Mouse (Mus musculus) T-cell, adult 2 months (primary cell): ENCODE measurements around the gene Apbb1ip.
A peak's percentile ranks its signal among the peaks of the same experiment; 100 is the strongest.
"Not testable (repeated sequence)": the region's sequence is repeated elsewhere in the genome, so short reads cannot be mapped to it uniquely, and the experiment has no call there.

Source experiments
- DNase-seq: peaks from one replicate; pipeline ENCODE4 v3.0.0; 2022; ENCODE audit warnings: low spot score

The Apbb1ip gene

DNA sequence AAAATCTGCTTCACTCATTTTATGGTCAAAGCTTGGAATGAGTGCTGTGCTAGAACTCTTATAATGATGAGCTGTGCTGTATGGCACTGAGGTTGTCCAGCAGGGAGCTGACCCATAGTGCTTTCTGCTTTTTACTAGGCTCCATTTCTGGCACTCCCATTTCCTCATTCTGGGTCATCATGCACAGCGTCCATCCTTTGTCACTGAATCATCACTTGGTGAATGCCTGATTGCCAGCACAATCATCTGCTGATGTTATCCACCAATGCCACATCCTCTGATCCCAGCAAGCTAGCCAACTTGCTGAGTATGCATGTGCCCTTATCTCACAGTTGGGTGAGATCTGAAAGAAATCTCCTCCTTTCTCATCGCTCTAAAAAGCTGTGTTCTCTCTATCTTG, 48.4 kb downstream of the Apbb1ip start:
- DNase-seq, result no peak

DNA sequence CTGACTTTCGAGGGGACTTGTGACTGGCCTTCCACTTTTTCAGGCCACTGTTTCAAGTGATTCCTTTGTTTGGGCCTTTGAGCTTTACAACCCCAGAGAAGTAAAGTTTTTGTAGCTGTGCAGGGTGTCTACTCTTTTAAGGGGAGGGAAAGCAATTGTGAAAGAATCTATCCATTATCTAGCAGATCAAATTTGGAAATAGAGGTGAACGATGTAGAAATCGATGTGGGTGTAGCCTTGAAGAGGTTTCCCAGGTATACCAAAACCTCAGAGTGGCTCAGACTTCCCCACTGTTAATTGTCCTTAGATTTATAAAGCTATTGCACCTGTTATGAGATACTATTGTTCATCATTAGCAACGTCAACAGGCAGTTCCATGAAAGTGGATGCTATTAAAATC, 71.6 kb downstream of the Apbb1ip start:
- no peak for DNase-seq

DNA sequence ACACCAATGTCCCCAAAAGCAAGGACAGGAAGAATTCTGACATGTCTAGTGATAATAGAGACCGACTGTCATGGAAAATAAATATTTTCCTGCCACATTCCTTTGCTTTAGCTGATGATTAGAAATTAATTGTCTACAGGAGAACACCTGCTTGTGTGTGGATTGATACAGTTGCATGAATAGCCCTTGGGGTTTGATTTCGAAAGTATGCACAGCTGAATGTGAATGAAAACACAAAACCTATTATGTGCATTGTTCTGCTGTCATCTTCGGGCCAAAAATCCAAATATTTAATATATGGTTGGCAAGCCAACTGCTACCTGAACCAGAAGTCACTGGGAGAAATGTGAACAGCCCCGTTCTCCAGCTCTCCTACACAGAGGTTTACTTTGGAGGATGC, 78.0 kb downstream of the Apbb1ip start:
- no peak for DNase-seq

DNA sequence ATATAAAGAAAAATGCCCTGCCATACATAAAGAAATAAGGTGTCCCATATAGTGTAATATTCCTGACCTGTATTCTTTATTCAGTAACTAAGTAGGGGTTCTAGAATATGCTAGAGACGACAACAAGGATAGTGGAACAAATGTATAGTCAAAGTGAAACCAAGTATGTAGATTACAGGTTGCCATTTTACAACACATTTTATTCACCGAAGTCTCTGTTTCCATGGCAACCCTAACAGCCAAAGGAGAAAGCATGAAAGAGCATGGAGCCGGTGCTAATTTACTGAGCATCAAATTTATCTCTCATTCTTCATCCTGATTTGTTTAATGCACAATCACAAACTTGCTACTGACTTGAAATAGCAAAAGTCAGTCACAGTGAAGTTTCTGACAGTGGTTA, 83.6 kb downstream of the Apbb1ip start:
- no peak for DNase-seq

DNA sequence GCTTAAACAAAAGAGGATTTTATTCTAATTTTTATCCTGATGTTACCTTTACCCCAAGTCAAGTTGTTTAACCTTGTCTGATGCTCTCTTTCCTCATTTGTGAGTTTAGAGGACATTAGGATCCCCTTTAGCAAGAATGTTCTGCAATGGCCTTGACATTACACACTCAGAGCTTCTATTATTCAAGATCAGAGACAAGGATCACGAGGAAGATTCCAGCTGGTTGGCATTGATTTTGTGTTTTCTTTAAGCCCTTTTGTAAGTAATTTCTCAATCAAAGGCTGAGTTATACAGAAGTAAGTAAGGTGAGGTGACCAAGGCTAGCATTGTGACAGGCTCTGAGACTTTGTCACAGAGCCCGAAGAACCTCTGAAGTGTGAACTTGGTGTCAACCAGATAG, 88.3 kb downstream of the Apbb1ip start:
- no peak for DNase-seq

DNA sequence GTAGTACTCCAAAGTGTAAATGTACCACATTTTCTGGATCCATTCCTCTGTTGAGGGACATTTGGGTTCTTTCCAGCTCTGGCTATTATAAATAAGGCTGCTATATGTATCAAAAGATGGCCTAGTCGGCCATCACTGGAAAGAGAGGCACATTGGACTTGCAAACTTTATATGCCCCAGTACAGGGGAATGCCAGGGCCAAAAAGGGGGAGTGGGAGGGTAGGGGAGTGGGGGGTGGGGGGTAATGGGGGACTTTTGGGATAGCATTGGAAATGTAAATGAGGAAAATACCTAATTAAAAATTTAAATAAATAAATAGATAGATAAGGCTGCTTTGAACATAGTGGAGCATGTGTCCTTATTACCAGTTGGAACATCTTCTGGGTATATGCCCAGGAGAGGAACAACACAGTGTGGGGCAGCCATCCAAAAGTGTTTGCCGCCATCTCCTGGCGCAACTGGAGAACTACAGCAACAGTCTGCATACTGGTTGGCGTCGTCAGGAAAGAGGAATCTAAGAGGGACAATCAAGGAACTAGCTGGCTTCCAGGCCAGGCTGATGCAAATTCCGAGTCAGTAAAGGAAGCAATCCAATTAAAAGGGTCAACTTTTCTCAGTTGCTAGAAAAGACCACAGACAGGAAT, 90.6 kb downstream of the Apbb1ip start:
- peak; percentile 53 for DNase-seq

DNA sequence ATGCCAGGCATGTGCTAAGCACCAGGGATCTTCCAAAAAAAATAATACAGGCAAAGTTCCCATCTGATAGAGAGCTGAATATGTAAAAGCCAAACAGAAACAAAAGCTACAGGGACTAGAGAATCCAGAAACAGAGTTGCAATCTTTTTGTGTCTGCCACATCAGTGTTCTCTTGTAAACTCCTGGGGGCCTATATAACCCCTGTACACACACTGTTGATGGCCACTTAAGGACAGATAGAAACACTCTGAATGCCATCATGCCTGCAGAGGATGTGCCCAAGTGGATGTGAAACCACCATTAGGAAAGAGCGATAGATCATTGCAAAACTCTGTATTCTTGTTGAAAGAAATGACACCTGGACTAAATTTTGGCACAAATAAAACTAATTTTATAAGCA, 91.9 kb downstream of the Apbb1ip start:
- no peak for DNase-seq

DNA sequence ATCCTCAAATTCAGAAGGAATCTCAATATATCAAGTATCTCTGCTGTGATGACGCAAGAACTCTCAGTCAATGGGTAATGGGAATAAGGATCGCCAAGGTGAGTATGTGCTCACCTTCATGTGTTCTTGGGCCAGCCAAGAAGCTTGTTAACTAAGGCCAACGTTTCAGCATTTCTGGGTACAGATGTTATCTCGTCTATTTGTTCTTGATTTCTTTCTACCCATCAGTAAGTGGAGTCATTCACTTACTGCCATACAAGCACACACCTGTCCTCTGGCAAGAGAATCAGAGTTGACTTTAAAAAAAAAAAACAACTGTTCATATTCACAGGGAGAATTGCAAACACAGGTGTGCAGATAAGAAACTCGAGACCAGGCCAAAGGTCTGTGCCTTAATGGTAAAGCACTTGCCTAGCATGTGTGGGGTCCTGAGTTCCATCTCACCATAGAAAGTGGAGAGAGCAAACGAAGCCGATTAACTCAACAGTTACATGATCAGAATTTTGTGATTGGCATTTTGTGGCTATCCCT, 93.1 kb downstream of the Apbb1ip start:
- no peak for DNase-seq

DNA sequence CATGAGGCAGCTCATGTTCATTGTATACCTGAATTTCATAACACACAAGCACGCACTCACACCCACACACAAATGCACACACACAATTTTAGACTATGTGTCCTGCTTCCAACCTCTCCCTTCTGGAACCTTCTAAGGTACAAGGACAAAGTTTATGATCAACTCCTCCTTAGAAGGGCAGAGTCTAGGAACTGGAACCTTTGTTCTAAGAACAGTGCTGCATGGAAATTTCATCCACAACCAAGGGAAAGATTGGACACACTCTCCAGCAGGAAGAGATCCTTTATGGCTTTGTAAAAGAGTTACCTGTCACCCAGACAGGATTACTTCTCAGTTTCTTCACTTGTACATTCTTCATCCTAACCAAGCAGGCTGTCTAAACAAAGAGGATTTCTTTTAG, 99.3 kb downstream of the Apbb1ip start:
- DNase-seq, result no peak

DNA sequence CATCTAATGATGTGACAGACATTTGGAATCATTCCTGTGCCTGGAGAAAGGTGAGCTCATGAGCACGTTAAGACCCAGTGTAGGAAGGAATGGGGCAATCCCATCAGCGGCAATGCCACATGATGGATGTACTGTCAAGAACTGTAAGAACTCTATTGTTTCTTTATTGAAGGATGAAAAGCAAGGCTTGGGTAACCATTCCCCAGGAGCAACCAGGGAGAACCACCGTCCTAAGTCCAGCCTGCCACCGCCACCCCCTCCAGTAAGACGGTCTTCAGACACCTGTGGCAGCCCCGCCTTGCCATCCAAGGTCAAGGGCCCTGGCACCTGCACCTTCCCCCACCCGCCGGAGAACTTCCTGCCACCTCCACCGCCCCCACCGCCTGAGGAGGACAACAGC, 100.7 kb downstream of the Apbb1ip start:
- no peak for DNase-seq

DNA sequence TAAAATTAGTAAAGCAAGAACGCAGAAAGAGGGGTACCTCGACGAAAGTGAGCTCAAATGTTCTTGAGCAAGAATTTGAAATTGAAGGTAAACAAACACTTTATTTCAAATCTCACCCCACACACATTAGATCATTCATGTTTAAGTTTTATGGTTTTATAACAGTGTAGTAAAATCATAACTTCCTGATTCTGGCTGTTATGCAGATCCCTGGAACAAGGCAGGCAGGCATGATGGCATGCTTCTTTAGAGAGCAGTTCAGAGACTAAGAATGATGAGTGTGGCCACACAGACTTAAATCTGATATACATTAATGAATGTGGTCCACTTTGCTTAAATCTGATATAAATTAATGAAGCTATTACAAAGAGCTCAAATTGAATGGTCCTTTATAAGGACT, 102.7 kb downstream of the Apbb1ip start:
- DNase-seq, result no peak

DNA sequence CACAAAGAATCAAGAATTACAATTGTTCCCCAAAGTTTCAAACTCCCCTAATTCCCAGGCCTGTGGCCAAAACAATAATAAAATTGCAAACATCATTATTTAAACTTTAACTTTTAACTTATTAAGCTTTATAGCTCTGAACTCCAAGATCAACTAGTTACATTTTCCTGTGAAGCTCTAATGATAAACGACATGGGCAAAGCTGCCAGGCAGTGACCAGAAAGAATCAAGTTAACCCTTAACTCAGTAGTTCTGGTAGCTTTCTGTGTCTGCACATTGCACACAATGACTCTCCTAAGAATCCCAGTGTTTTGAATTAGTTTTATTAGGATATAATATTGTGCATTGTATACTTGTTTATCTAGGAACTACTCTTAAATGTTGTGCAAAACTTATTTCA, 104.9 kb downstream of the Apbb1ip start:
- DNase-seq, result no peak

DNA sequence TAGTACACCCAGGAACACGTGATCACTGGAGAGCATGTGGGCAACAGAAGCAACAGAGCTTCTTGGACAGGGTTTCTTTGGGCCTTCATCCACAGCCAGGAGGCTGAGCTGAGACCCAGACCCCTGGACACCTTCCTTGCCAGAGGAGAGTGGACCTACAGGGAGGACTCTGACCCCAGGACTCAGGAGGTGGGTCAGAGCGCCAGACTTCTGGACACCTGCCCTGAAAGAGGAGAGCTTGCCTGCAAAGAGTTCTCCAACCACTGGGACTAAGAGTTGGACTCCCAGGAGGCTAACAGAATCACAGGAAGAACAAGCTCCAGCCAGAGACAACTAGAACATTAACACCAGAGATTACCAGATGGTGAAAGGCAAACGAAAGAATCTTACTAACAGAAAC, 106.8 kb downstream of the Apbb1ip start:
- DNase-seq, result not testable (repeated sequence)

DNA sequence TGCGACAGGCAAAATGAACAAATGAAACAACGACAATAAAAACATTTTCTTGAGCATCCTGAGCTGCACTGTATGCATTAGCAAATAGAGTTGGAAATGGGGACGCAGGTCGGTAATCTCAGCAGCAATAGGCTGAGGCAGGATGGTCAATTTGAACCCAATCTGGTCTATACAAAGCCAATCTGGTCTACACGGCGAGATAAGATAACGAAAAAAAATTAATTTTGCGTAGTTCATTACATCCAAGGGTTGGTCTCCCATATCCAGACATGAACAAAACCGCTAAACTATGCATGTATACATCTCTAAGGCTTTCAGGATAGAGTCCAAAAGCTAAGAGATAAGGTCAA, 121.0 kb downstream of the Apbb1ip start:
- no peak for DNase-seq

DNA sequence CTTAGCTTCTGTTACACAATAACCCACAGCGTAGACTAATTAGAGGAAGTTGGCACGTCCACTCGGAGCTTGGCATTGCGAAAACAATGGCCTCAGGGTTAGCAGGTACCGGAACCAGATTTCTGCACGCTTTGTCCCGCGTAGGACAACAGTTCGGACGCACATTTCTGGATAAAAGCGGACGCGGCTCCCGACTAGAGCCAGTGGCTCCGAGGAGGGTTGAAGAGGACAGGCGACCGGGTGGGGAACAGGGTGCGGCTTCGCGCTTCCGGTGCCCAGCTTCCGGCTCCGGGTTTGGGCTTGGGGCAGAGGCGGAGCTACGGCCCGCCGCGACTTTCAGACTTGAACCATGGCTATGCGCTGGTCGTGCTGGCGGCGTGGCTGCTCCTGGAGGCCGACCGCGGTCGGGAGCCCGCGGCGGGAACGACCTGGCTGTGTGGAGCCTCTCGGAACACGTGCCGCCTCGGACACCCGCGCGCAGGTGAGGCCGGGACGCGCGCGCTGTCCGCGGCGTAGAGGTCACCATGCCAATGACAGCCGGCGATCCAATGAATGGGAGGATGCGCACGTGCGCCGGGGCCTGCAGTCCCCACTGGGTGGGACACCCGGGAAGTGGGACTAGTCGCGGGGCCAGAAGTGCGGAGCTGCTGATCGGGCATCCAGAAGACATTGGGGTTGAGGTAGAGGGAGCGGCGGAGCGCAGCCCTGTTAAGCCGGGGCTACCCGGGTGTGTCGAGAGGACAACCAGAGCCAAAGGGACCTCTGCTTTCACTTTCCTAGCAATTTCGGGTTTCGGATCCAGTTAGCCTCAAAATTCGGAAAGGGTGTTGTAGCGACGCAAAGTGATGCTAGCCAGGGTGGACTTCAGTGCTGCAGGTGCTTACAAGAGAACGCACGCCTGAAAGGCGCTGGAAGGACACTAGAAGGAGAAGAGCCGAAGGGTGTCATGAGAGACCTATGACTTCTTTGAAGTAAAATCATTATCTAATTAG, 121.7 kb downstream of the Apbb1ip start, which contains the start of gene Pdss1:
Pdss1 (plus strand) TSS at position 241 of the 992 bp plus-strand sequence.
- DNase-seq, result peak; percentile 86

DNA sequence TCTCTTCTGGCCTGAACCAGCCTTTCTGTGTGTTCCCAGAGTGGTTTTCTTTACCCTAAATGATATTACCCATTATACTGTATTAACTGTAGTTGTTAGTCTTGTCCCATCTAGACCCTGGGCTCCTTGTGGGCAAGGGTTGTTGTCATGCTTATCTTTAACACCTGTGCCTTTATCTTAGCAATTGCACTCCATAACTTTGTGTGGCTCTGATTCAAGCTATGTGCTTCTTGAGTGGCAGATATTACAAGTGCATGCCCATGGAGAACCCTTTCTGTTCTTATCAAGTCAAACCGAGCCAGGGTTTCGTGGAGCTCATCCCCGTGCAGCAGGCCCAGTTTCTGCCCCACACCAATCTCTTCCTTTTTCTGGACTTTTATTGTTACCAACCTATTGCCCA, 130.1 kb downstream of the Apbb1ip start:
- no peak for DNase-seq

DNA sequence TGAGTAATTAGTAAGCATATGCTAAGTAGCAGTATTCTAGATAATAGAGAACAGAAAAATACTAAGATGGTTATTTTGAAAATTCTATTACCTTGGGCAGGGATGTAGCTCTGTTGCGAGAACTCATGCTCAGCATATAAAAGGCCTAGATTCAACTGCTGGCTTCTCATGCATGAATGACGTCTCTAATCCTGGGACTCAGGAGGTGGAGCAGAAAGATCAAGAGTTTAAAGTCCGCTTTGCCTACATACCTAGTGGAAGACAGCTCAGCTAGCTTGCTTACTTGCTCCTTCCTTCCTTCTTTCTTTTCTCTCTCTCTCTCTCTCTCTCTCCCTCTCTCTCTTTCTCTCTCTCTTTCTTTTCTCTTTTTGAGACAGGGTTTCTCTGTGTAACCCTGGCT, 140.5 kb downstream of the Apbb1ip start:
- DNase-seq, result no peak

DNA sequence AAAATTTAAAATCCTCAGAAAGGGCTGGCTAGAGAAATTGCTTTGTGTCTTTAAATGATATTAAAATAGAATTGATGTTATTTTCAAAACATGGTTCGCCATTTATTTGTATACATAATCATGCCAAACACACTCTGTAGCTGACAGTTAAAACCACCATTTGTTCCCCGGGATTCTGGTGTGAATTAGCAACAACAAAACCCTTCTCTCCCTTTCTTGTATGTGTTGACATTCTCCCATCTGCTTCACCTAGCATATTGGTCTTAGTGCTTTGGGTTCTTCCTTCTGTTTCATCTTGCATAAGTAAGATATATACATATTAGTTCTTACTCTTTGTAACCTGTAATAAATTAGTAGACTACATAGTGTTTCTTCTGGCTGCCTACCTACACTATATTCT, 144.8 kb downstream of the Apbb1ip start:
- no peak for DNase-seq
